Mouse (Mus musculus): ENCODE data around the gene Tent5c. TPM values are rescaled to one million over a fixed set of nuclear protein-coding genes. Genes with fewer than 3 reads are reported as not detected.

The Tent5c gene
- polyA plus RNA-seq (2014; fragmentation: Illumina TruSeq; extraction: RNeasy Lipid Tissue Mini Kit (QIAGEN cat#74804); ENCODE audit: low replicate concordance), result 8.8 TPM

GRCm38 (mm10) chr3:100489133-100490009, at the start of gene Tent5c:
TSS of gene Tent5c (minus strand) at chr3:100489324.

Other genes starting within 250 kb of the Tent5c start
- 77.0 TPM for gene Man1a2, start 196.2 kb upstream of the Tent5c start, polyA plus RNA-seq (2014; fragmentation: Illumina TruSeq; extraction: RNeasy Lipid Tissue Mini Kit (QIAGEN cat#74804); ENCODE audit: low replicate concordance)

Data from small intestine, adult 10 weeks (tissue).